Mouse (Mus musculus): Measurements from ENCODE around the gene Olfr1129. TPM values are rescaled to one million over a fixed set of nuclear protein-coding genes. Genes with fewer than 3 reads are reported as not detected.
"Not testable (repeated sequence)": the region's sequence is repeated elsewhere in the genome, so short reads cannot be mapped to it uniquely, and the experiment has no call there.

Olfr1129 gene
- polyA plus RNA-seq (2011; ENCODE audit: insufficient read depth, insufficient read length, low replicate concordance, missing spikeins): not detected in 2 replicates

DNA sequence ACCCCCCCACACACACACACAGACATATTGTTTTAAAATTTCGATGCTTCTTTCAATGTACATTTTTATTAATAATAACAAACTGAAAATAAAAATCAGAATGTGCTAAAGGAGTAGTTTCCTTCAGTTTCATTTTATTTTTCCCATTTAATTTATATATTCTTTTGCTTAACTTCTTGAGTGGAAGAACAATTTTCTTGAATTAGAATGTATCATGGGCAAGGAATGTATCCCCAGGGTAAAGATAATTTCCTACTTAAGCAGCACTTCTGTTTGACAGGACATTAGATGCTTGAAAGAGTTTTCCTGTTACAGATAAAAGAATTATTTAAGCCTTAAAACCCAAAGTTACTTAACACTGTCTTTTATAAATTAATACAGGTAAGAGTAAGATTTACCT, at the start of gene Olfr1129:
Gene Olfr1129, plus strand, starts transcription at position 301 of the 400 bp plus-strand sequence.
- not testable (repeated sequence) for H3K27ac ChIP-seq (ENCODE audit: control insufficient read depth, insufficient read depth, low read depth, low read length, poor library complexity); H3K4me3 ChIP-seq (replicated peaks; ENCODE audit: control insufficient read depth, low read depth, low read length); H3K4me1 ChIP-seq (ENCODE audit: control insufficient read depth, insufficient read depth, low read length)
- WGBS: 55% methylated on average over 1 of the region's 1 CpGs

DNA sequence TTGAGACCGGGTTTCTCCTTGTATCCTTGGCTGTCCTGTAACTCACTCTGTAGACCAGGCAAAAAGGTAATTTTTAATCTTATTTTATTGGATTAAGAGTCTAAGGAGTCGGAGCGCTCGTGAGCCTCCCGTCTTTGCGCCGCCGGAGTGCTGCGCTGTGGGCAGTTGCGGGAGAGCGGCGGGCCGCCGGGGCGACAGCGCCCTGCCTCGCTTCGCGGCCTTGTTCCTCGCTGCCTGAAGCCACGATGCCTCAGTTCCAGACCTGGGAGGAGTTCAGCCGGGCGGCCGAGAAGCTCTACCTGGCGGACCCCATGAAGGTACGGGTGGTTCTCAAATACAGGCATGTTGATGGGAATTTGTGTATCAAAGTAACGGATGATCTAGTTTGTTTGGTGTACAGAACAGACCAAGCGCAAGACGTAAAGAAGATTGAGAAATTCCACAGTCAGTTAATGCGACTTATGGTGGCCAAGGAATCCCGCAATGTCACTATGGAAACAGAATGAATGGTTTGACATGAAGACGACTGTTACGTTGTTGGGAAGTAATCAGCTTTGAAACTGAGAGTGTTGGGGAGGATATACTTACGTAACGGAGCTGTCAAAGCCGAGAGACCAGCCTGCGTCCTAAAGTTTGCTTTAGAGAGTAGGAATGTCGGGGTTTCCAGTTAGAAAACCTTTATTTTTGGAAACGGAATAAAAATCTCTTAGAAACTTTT, 47.6 kb upstream of the Olfr1129 start:
- WGBS: 41% methylated on average over 39 of the region's 39 CpGs
- not testable (repeated sequence) for H3K4me1 ChIP-seq (ENCODE audit: control insufficient read depth, insufficient read depth, low read length)

DNA sequence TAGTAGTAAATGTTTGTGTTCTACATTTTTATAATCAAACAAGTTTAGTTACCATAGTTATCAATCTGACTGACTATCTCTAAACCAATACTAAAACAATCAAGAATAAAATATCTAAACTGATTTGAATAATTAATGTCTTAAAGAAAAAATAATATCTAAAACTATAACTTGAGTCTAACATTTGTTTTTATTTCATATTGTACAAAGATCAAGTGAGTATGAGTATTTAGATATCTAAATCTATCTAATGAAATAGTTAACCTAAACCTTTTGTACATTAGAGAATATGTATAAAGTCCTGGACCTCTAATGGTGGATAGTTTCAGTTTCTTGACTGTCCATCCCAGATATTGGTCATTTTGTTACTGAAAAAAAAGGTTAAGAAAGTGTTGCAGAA, 42.2 kb upstream of the Olfr1129 start, which contains the start of gene Olfr153:
Gene Olfr153, plus strand, starts transcription at position 301 of the 400 bp plus-strand sequence.
- TF ChIP-seq POLR2A (IDR thresholded peaks at IDR 0.05; ENCODE audit: borderline replicate concordance, control insufficient read depth, low read depth, low read length) (no peak), CTCF (IDR thresholded peaks at IDR 0.05; ENCODE audit: control insufficient read depth, insufficient read depth, low read length) (no peak)
- Histone ChIP-seq H3K27ac (ENCODE audit: control insufficient read depth, insufficient read depth, low read depth, low read length, poor library complexity) (no peak within 1 kb of the TSS), H3K4me3 (replicated peaks; ENCODE audit: control insufficient read depth, low read depth, low read length) (no peak within 1 kb of the TSS), H3K4me1 (ENCODE audit: control insufficient read depth, insufficient read depth, low read length) (no peaks in the 10 kb centered on the region)

More for the DNA sequence above, 47.6 kb upstream of the Olfr1129 start:
- not testable (repeated sequence) for H3K4me3 ChIP-seq (replicated peaks; ENCODE audit: control insufficient read depth, low read depth, low read length); H3K27ac ChIP-seq (ENCODE audit: control insufficient read depth, insufficient read depth, low read depth, low read length, poor library complexity)

DNA sequence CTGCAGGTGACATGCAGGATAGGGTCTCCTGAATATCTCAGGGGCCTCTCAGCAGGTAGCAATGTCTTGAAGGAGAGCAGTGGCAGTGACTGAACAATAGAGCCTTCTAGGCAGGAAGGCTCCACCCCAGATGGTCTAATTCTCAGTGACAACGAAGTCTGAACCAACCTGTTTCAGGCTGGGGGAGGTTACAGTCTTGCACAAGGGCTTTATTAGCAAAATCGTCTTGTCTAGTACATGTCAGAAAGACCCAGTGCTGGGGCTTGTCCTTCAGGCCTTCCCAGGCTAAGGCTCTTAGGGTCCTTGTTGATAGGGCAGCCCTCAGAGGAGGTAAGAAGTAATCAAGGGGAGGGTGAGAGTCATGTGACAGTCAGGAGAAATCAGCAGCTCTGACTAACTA, 38.9 kb upstream of the Olfr1129 start:
- Histone ChIP-seq H3K27ac (ENCODE audit: control insufficient read depth, insufficient read depth, low read depth, low read length, poor library complexity) (no peak overlapping the region), H3K4me1 (ENCODE audit: control insufficient read depth, insufficient read depth, low read length) (no peaks in the 10 kb centered on the region), H3K4me3 (replicated peaks; ENCODE audit: control insufficient read depth, low read depth, low read length) (no peak overlapping the region)
- WGBS: 67% methylated on average over 2 of the region's 2 CpGs
- TF ChIP-seq CTCF (IDR thresholded peaks at IDR 0.05; ENCODE audit: control insufficient read depth, insufficient read depth, low read length): no peak

DNA sequence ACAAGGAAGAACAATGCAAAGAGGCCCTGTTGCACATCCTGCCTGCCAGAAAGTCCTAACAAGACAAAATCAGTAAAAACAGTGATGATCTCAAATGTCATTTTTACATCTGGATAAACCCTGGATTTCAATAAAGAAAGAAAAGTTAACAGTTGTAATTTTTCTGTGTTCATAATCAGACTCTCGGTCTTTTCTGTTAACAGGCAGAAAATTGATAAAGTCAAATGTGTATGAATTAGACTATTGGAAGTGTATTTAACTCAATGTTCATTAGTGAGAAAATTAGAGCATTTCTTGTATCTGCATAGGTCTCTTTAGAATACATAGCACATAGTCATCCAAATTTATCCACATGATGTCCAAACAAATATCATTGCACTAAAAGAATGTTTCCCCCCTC, 28.3 kb upstream of the Olfr1129 start, which contains the start of gene Olfr1128:
Gene Olfr1128, minus strand, starts transcription at position 101 of the 400 bp plus-strand sequence.
- Histone ChIP-seq H3K4me1 (ENCODE audit: control insufficient read depth, insufficient read depth, low read length) (no peaks in the 10 kb centered on the region), H3K27ac (ENCODE audit: control insufficient read depth, insufficient read depth, low read depth, low read length, poor library complexity) (no peak within 1 kb of the TSS), H3K4me3 (replicated peaks; ENCODE audit: control insufficient read depth, low read depth, low read length) (no peak within 1 kb of the TSS)
- 77% methylated on average over 1 of the region's 1 CpGs for WGBS
- TF ChIP-seq POLR2A (IDR thresholded peaks at IDR 0.05; ENCODE audit: borderline replicate concordance, control insufficient read depth, low read depth, low read length): no peak
- no peak for TF ChIP-seq CTCF (IDR thresholded peaks at IDR 0.05; ENCODE audit: control insufficient read depth, insufficient read depth, low read length)

DNA sequence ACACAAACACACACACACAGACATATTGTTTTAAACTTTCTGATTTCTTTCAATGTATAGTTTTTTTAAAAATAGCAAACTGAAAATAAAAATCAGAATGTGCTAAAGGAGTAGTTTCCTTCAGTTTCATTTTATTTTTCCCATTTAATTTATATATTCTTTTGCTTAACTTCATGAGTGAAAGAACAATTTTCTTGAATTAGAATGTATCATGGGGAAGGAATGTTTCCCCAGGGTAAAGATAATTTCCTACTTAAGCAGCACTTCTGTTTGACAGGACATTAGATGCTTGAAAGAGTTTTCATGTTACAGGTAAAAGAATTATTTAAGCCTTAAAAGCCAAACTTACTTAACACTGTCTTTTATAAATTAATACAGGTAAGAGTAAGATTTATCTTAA, 32.2 kb downstream of the Olfr1129 start, which contains the start of gene Olfr1130:
Gene Olfr1130, plus strand, starts transcription at position 301 of the 400 bp plus-strand sequence.
- not testable (repeated sequence) for H3K27ac ChIP-seq (ENCODE audit: control insufficient read depth, insufficient read depth, low read depth, low read length, poor library complexity); H3K4me3 ChIP-seq (replicated peaks; ENCODE audit: control insufficient read depth, low read depth, low read length); H3K4me1 ChIP-seq (ENCODE audit: control insufficient read depth, insufficient read depth, low read length)

DNA sequence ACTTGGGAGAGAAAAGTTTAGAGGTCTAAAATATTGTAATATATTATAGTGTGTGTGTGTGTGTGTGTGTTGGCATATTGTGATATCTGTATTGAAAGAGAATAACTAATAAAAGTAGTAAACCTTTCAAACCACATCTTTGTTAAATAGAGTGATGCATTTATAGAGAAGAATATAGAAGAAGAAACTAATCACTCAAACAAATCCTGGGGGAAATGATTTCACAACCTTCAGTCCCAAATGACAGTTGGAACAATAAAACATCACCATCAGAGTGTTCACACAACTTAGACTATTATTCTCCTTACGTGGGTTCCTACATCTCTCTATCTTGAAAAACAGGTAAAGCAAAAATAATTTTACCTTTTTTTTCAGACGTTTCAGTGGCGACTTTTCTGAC, 53.1 kb downstream of the Olfr1129 start, which contains the start of gene Olfr1131:
Gene Olfr1131, plus strand, starts transcription at position 301 of the 400 bp plus-strand sequence.
- WGBS: 53% methylated on average over 3 of the region's 3 CpGs
- Histone ChIP-seq H3K27ac (ENCODE audit: control insufficient read depth, insufficient read depth, low read depth, low read length, poor library complexity) (no peak within 1 kb of the TSS), H3K4me3 (replicated peaks; ENCODE audit: control insufficient read depth, low read depth, low read length) (no peak within 1 kb of the TSS), H3K4me1 (ENCODE audit: control insufficient read depth, insufficient read depth, low read length) (no peaks in the 10 kb centered on the region)
- no peak for TF ChIP-seq CTCF (IDR thresholded peaks at IDR 0.05; ENCODE audit: control insufficient read depth, insufficient read depth, low read length)
- TF ChIP-seq POLR2A (IDR thresholded peaks at IDR 0.05; ENCODE audit: borderline replicate concordance, control insufficient read depth, low read depth, low read length): no peak

Other genes starting within 250 kb of the Olfr1129 start
- gene Olfr1120, start 219.1 kb upstream of the Olfr1129 start, polyA plus RNA-seq (2011; ENCODE audit: insufficient read depth, insufficient read length, low replicate concordance, missing spikeins): not detected in 2 replicates
- not detected in 2 replicates for gene Olfr1121, start 204.0 kb upstream of the Olfr1129 start, polyA plus RNA-seq (2011; ENCODE audit: insufficient read depth, insufficient read length, low replicate concordance, missing spikeins)
- not detected in 2 replicates for gene Olfr1122, start 188.1 kb upstream of the Olfr1129 start, polyA plus RNA-seq (2011; ENCODE audit: insufficient read depth, insufficient read length, low replicate concordance, missing spikeins)
- not detected in 2 replicates for gene Olfr1123, start 157.3 kb upstream of the Olfr1129 start, polyA plus RNA-seq (2011; ENCODE audit: insufficient read depth, insufficient read length, low replicate concordance, missing spikeins)
- gene Olfr1124, start 143.6 kb upstream of the Olfr1129 start, polyA plus RNA-seq (2011; ENCODE audit: insufficient read depth, insufficient read length, low replicate concordance, missing spikeins): 0.79 and 1.2 TPM in 2 replicates
- not detected in 2 replicates for gene Olfr1126, start 119.9 kb upstream of the Olfr1129 start, polyA plus RNA-seq (2011; ENCODE audit: insufficient read depth, insufficient read length, low replicate concordance, missing spikeins)
- not detected in 2 replicates for gene Pramel7, start 76.8 kb upstream of the Olfr1129 start, polyA plus RNA-seq (2011; ENCODE audit: insufficient read depth, insufficient read length, low replicate concordance, missing spikeins)
- 1.5 TPM in 1 of 2 replicates, not detected in the other for gene Pramel6, start 67.3 kb upstream of the Olfr1129 start, polyA plus RNA-seq (2011; ENCODE audit: insufficient read depth, insufficient read length, low replicate concordance, missing spikeins)
- not detected in 2 replicates for gene Olfr153, start 42.1 kb upstream of the Olfr1129 start, polyA plus RNA-seq (2011; ENCODE audit: insufficient read depth, insufficient read length, low replicate concordance, missing spikeins)
- not detected in 2 replicates for gene Olfr1128, start 28.4 kb upstream of the Olfr1129 start, polyA plus RNA-seq (2011; ENCODE audit: insufficient read depth, insufficient read length, low replicate concordance, missing spikeins)
- not detected in 2 replicates for gene Olfr1130, start 32.3 kb downstream of the Olfr1129 start, polyA plus RNA-seq (2011; ENCODE audit: insufficient read depth, insufficient read length, low replicate concordance, missing spikeins)
- gene Olfr1131, start 53.2 kb downstream of the Olfr1129 start, polyA plus RNA-seq (2011; ENCODE audit: insufficient read depth, insufficient read length, low replicate concordance, missing spikeins): not detected in 2 replicates
- gene Olfr1132, start 63.6 kb downstream of the Olfr1129 start, polyA plus RNA-seq (2011; ENCODE audit: insufficient read depth, insufficient read length, low replicate concordance, missing spikeins): not detected in 2 replicates
- not detected in 2 replicates for gene Olfr1133, start 73.5 kb downstream of the Olfr1129 start, polyA plus RNA-seq (2011; ENCODE audit: insufficient read depth, insufficient read length, low replicate concordance, missing spikeins)
- not detected in 2 replicates for gene Olfr1134, start 84.6 kb downstream of the Olfr1129 start, polyA plus RNA-seq (2011; ENCODE audit: insufficient read depth, insufficient read length, low replicate concordance, missing spikeins)
- gene Olfr1135, start 99.8 kb downstream of the Olfr1129 start, polyA plus RNA-seq (2011; ENCODE audit: insufficient read depth, insufficient read length, low replicate concordance, missing spikeins): not detected in 2 replicates
- gene Olfr1136, start 120.0 kb downstream of the Olfr1129 start, polyA plus RNA-seq (2011; ENCODE audit: insufficient read depth, insufficient read length, low replicate concordance, missing spikeins): not detected in 2 replicates
- gene Olfr1137, start 139.3 kb downstream of the Olfr1129 start, polyA plus RNA-seq (2011; ENCODE audit: insufficient read depth, insufficient read length, low replicate concordance, missing spikeins): not detected in 2 replicates
- not detected in 2 replicates for gene Olfr1138, start 166.1 kb downstream of the Olfr1129 start, polyA plus RNA-seq (2011; ENCODE audit: insufficient read depth, insufficient read length, low replicate concordance, missing spikeins)
- not detected in 2 replicates for gene Olfr1140, start 169.8 kb downstream of the Olfr1129 start, polyA plus RNA-seq (2011; ENCODE audit: insufficient read depth, insufficient read length, low replicate concordance, missing spikeins)
- gene Olfr1141, start 180.1 kb downstream of the Olfr1129 start, polyA plus RNA-seq (2011; ENCODE audit: insufficient read depth, insufficient read length, low replicate concordance, missing spikeins): not detected in 2 replicates
- gene Olfr152, start 205.6 kb downstream of the Olfr1129 start, polyA plus RNA-seq (2011; ENCODE audit: insufficient read depth, insufficient read length, low replicate concordance, missing spikeins): not detected in 2 replicates
- not detected in 2 replicates for gene Olfr1143, start 226.7 kb downstream of the Olfr1129 start, polyA plus RNA-seq (2011; ENCODE audit: insufficient read depth, insufficient read length, low replicate concordance, missing spikeins)
- gene Olfr1145, start 235.9 kb downstream of the Olfr1129 start, polyA plus RNA-seq (2011; ENCODE audit: insufficient read depth, insufficient read length, low replicate concordance, missing spikeins): not detected in 2 replicates